Mouse (Mus musculus) left cerebral cortex, postnatal 4 days (tissue): ENCODE results near the gene Wipf1. TPM values are rescaled to one million over a fixed set of nuclear protein-coding genes. Genes with fewer than 3 reads are reported as not detected.

Experiments used
- DNase-seq: peaks from one replicate; pipeline ENCODE4 v3.0.0-alpha.2; 2022
- intact Hi-C: fragments of 180-260 bp; cut with DNase I; formaldehyde crosslinking; loops from one replicate; pipeline ENCODE4 v1.15.1; 2025
- total RNA-seq, 2 experiments: library from RNA; stranded (reverse); gene quantifications; 2 replicates each; pipeline ENCODE4 v1.2.3; 2021

Wipf1 gene
- total RNA-seq, 2 experiments from 2014 or later, result 6.7 to 6.9 TPM

DNA sequence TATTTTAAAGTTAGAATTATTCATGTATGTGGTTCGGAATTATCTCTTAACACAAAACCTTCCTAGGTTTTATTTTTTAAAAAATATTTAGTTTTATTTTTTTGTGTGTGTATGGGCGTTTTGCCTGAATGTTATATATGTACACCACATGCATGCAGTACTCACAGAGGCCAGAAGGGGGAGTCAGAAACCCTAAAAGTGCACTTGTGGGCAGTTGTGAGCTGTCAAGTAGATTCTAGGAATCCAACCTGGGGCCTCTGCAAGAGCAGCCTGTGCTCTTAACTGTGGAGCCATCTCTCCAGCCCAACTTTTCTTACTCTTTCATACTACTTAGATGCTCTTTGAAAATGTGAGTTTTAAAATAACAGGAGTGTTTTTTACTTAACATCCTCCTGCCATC lies 57.4 kb downstream of the Wipf1 start:
- no peak for DNase-seq
- intact Hi-C loops, result no loop called here

DNA sequence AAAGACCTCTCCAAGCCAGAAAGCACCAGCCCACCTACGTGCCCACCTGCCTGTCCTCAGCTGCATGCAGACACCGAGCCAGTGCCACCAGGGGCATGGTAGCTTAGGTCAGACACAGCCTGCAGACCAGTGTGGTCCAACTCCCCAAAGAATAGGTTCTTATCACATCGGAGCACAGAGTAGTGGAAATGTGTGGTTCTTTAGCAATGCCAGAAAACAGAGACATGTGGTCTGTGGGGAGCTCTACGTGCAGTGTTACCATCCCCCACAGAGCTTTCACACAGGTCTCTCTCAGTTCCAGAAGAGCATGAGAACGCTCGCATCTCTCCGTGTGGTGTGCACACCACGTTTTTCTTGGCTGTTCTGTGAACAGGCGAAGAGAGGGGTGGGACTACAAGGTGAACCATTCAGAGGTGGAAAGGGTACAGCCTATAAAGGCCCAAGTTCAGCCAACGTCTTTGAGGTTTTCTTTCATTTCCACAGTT lies 59.3 kb downstream of the Wipf1 start:
- DNase-seq, result no peak
- intact Hi-C loops, result no loop called here

DNA sequence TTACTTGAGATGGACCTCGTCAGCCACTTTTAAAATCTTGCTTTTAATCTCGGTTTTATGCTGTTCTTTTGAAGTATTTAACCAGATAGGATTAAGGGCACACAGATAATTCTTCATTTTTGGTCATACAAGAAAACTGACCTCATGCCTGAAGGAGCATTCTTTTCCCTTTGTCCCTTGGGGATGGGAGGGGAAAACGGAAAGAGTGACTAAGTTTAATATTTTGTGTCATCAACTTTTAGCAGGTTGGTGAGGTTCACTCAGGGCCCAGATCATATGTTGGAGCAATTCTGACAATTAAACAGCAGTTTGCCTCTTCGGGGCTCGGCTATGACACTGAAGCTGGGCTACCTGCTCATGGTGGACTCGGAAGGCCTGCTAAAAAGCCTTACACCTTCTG lies 60.0 kb downstream of the Wipf1 start:
- DNase-seq, result no peak
- intact Hi-C loops, result no loop called here

DNA sequence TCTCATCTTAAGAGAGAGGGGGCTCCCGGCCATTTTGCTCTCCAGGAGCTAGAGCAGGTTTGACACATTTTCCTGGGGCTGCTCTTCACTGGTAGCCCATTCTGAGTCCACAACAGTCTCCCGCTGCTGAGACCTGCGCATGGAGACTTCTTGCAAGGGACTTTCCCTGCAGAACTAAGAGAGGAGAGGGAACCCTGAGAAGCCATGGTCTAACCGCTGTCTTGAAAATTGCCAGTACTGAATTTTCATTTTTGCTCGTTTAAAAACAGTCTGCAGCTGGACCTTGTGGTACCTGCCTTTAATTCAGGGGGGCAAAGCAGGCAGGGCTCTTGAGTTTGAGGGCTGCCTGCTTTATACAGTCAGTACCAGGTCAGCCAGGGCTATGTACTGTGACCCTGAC lies 60.5 kb downstream of the Wipf1 start:
- intact Hi-C loops, result no loop called here

DNA sequence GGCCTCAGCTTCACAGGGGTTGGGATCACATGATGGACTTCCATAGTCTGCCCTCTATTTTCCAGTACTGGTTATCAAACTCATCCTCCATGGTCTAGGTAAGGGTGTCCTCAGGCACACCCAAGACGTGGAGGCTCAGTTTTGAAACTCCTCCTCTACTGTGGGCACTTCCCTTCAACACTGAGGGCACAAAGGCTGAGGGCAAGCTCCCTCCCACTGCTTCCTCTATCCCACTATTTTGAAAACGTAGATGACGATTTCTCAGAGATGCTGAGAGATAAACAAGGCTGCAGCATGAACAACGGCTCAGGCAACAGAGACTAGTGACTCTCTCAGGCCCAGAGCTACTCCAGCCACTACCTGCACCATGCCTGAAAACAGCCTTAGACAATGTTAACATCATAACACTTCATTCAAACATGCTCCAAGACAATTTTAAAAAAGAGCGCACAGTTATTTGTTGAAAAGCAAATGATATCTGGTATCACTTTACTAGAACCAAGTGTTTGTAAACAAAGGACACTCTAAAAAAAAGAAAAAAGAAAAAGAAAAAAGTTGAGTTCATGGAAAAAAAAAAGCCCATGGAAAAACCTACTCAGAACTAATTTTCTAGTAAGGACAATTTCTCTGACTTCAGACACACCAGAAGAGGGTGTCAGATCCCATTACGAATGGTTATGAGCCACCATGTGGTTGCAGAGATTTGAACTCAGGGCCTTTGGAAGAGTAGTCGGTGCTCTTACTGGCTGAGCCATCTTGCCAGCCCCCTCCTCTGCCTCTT lies 62.3 kb downstream of the Wipf1 start:
- intact Hi-C loops, result no loop called here
- no peak for DNase-seq

More for the DNA sequence above, 60.5 kb downstream of the Wipf1 start:
- DNase-seq, result no peak

DNA sequence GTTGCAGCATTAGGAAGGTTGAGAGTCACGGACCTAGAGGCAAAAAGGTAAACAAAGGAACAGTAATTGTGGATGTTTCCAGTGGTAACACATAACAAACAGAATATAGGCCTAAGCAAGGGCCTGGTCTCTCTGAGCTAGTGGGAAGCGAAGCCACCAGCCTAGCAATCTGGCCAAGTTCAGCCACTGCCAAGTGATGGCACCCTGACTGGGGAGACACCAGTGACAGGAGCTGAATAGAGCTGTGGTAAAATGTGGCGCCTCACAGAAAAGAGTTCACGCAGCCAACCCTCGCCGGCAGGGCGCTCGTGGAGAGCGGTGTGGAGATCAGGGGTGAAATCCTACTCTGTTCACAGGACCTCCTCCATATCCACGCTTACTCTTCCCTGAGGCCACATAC lies 63.1 kb downstream of the Wipf1 start:
- intact Hi-C loops, result no loop called here
- DNase-seq, result no peak

DNA sequence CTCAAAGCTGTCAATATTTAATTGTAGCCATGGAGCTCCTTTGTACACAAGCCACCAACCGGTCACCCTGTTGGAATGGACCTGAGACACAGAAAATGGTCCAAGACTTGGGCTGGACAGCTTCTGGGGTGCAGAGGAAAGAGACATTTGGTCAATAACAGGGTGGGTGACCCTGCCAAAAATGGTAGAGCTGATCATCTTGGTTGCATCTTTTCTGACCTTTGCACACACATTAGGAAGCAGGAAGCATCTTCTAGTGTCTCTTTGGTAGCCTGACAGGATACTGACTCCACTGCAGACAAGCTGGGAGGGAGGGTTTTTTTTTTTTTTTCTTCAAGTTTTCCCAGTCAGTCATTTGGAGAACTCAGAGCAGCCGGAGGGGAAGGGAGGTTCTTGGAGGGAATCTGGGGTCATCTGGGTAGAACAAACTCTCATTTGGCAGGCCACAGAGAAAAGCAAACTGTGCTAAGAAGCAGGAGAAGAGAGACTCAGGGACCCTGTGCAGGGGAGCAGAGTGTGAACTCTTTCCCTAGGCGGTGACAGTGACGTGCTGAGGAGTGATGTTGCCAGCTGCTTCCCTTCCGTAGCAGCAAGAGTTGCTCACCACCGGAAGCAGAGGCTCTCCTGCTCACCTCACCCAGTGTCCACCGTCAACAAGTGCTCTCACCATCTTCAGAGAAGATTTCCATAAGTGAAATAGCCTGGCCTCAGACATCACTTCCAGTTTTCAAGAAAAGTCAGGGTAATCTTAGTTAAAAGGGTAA lies 65.9 kb downstream of the Wipf1 start:
- DNase-seq, result no peak
- intact Hi-C loops, result no loop called here

DNA sequence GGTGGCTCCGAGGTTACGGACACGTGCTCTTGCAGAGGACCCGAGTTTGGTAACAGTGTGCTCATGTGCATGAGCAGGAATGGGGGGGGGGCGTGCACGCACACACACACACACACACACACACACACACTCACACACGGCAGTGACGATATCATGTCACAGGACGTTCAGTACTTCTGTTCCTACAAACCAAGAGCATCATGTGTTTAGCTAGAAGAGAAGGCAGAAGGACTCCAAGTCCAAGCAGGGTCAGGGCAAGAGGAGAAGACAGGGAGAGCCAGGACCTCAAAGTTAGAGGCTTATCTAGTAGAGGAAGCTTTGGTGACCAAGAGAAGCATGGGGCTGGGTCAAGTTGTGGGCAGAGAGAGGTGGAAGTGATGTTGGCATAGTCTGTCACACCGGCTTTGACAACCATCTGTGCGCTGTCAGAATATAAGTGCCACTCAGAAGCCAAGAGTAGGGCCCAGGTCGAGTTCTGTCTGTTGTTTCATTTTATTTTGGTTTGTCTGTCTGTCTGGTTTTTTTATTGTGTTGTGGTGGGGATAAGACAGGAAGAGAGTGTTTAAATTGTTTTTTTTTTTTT lies 66.7 kb downstream of the Wipf1 start:
- intact Hi-C loops, result no loop called here
- no peak for DNase-seq

DNA sequence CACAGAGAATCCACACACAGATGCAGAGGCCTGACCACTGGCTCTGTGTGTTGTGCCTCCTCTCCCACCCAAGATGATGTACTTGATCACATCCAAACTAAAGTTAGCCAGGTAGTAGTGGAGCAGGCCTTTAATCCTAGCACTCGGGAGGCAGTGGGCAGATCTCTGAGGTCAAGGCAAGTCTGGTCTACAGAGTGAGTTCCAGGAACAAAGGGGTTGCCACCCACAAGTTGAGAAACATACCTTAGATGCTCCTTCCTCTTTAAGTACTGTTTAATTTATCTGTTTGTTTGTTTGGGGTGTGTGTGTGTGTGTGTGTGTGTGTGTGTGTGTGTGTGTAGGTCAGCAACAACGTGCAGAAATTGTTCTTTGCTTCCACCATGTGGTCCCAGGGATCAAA lies 67.3 kb downstream of the Wipf1 start:
- intact Hi-C loops, result no loop called here
- no peak for DNase-seq

DNA sequence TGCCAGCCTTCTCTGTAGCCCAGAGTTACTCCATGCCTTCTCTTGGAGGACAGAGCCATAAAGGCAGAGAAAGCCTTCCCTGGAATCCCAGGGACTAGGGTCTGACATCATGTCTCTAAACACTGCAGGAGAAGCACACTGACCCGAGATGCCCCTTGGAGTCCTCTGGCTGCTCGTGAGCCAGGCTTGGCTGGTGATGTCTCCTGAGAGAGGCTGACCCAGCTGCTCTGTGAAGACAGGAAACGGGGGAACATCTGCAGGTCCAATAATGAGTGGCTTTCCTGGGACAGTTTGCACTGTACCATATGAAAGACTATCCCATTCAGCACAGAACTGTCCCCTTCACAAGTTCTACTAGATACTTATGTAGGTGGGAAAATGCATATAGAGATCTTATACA lies 69.4 kb downstream of the Wipf1 start:
- DNase-seq, result no peak
- intact Hi-C loops, result no loop called here

DNA sequence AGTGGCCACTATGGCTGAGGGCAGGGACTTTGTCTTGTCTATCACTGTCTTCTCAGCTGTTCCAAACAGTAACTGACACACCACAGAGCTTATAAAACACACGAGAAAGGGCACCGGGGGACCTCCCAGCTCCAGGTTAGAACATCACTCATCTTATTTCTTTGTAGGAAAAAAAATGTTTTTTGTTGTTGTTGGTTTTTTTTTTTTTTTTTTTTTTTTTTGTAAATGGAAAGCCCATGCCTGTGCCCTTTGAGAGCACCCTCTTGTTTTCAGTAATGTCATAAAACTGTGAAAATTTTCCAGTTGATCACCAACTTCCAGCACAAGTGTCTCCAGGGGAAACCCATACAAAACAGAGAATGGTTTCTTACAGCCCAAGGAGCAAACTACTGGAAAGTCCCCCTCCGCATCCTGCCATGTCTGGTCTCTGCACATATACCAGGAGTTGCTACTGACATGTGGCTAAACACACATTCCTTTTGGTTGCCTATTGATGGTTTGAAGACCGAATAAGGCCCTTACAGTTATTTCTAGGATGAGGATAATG lies 69.9 kb downstream of the Wipf1 start:
- intact Hi-C loops, result no loop called here
- DNase-seq, result no peak

DNA sequence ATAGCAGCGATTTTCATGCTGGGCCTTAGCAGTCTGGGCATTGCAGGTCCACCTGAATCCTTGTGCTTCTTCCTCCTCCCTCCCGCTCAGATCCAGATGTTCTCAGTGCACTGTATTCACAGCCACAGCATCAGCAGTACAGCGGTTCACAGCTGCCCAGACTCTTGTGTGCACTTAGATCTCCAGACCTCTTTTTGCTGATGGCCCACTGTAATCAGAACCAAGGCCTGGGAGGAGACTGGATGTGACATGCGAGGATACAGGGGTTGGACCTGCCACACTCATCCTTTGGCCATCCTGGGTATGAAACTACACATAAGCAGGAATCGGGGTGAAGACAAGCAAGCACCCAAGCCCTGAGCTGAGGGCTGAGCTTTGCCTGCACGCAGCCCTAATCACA lies 72.6 kb downstream of the Wipf1 start:
- intact Hi-C loops, result no loop called here
- DNase-seq, result no peak

DNA sequence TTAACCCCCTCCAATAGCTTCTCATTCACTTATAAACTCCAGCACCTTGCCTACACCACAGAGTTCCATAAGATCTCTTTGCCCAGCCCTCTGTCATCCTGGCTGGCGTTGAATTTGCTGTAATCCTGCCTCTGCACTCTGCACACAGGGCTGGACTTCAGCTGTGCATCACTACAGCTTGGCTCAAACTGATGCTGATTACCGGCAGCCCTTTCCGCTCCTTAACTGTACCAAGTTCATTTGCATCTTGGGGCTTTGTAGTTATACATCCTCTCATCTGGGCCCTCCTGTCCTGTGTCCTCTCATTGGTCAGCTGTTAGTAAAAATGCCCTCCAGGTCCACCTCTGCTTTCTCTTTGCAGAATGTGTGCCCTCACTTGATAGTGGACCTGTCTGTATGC lies 73.4 kb downstream of the Wipf1 start:
- DNase-seq, result no peak
- intact Hi-C loops, result no loop called here

DNA sequence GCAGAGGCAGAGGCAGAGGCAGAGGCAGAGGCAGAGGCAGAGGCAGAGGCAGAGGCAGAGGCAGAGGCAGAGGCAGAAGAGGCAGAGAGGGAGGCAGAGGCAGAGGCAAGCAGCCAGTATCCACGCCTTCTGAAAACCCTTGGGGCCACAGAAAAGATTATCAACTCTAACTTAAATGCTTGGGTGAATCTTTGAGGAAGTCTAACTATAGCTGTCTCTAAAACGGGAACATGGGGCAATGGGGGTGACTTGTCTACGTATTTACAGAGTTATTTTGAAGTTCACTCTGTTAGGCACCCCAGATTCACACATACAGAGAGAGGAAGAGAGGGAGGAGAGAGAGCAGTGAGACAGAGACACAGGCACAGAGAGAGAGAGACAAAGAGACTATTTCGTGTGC lies 74.0 kb downstream of the Wipf1 start:
- DNase-seq, result no peak
- intact Hi-C loops, result no loop called here

DNA sequence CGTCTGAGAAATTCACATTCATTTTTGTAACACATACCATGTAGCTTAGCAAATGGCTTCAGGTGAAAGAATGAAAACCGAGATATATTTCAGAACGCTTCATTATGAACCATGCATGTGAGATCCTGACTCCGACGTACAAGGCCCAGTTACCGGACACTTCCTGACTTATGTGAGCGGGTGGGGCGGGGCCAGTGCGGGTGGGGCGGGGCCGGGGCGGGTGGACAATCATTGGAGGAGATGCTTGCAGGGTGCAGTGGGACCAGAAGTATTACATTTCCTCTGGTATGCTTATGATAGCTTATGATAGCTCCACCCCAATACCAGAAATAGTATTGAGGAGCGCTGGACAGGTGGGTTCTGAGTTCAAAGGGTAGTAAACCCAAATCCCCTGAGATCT lies 74.9 kb downstream of the Wipf1 start:
- intact Hi-C loops, result no loop called here
- DNase-seq, result no peak

DNA sequence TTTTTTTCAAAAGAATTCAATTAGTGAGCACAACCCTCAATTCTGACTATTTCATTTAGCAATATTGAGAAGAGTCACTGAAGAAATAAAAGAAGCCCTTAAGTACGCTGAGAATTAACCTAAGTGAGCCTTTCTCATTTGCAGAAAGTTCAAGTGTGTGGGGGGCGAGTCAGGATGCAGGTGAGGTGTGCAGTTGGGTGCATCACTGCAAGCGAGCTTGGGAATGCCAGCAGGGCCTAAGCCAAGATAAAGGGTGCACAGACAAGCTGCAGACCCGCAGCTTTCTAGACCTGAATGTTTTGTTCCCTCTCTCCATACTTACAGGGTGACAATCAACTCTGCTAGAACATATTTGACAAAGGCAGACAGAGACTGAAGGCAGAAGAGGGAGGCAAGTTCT lies 75.3 kb downstream of the Wipf1 start:
- no peak for DNase-seq
- intact Hi-C loops, result no loop called here

DNA sequence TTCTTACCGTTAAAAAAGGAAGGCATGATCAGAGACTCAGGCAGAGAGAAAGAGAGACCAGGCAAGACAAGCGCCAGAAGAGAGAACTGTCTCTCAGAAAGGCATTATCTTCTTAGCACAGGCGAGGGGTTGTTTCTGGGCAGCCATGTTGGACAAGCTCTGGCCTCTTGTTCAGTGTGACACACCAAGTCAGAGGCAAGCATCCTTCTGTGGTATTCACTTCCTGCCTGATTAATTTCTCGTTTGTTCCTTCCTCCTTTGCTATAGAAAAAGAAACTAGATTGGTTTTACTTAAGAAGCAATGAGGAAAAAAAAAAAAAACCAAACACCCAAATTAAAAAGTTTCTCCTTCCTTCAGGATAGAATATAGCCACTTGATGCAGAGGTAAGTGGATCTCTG lies 75.8 kb downstream of the Wipf1 start:
- no peak for DNase-seq
- intact Hi-C loops, result no loop called here

DNA sequence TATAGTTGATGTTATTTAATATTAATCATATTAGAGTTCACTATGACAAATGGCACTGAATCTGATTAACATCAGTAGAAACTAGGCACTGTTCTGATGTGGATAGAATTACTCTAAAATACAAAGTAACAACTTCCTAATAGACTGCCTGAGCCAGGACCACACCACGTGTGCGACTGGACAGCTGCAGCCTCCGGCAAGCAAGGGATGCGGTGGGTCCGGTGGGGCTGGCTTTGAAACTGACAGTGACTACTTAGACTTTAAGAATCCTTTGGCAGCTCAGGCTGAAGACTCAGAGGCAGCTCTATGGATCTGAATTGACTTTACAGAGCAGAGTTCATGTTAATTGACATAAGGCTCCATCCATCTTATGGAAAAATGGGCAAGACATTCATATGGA lies 76.4 kb downstream of the Wipf1 start:
- intact Hi-C loops, result no loop called here
- DNase-seq, result no peak

DNA sequence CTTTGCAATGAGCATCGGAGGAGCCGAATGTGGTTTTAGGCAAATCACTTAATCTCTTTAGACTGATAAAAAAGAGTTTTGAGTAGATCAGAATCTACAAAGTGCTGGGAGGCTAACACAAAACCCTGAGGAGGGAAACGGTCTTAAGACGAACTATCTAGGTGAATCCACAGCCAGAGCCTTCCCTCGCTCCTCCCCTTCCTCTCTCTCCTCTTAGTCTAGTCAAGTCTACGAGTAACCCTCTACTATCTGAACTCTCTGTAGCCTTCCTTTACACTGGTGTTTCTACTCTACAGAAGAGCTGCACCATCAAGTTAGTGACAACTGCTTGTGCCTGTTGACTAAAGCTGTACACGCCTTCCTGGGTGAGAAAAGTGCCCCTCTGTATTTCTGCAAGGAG lies 77.0 kb downstream of the Wipf1 start:
- no peak for DNase-seq
- intact Hi-C loops, result no loop called here

DNA sequence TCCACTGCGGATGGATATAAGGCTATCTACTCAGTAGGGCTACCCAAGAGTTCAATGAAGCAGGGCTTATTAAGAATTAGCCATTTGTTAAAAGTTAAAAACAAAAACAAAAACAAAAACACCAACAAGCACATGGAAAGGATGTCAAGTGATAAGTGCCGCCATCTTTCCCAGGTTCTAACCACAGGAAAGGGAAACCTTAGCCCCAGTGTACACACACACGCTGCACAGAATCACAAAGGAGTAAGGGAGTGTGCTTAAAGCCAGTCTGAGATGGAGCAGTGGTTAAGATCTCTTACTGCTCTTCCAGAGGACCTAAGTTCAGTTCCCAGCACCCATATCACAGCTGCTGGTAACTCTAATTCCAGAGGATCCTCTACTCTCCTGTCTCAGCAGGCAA lies 78.0 kb downstream of the Wipf1 start:
- DNase-seq, result no peak
- intact Hi-C loops, result no loop called here

DNA sequence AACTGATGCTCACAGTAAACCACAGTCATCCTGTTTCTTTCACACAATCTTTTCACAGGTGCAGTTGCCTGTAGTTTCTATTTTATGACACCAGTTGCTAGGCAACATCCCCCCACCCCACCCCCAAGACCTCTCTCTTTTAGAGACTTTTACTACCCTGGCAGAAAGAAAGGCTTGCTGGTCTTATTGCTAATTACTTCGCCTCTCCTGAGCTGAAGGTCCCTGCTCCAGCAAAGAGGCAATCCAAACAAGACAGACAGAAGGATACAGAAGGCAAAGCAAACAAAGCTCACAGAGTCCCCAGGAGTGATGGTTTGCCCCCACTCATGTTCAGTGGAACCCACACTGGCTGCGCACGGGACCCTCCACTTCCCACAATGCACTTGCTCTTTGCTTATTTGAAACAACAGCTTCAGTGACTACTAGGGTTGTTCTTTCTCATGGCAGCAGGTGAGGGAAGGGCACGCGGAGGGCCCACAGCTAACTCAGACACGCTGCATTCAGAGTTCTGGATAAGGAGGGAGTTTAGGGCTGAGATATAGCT lies 79.3 kb downstream of the Wipf1 start:
- intact Hi-C loops, result no loop called here
- DNase-seq, result no peak
